Mouse (Mus musculus): Measurements from ENCODE around the gene Susd3. TPM values are rescaled to one million over a fixed set of nuclear protein-coding genes. Genes with fewer than 3 reads are reported as not detected.

Gene Susd3
- polyA plus RNA-seq, 1 experiment from 2014 or later = 12.6 TPM

- WGBS = 64% methylated on average over 2 of the region's 2 CpGs
- H3K27ac ChIP-seq (ENCODE audit: low read depth, low read length) = no peak overlapping the region
- H3K9ac ChIP-seq (ENCODE audit: low read depth, low read length) = no peak overlapping the region
- no peaks in the 10 kb centered on the region for H3K9me3 ChIP-seq (ENCODE audit: control insufficient read depth, low read length)
- H3K4me2 ChIP-seq (replicated peaks; ENCODE audit: low read depth, low read length) = no peak overlapping the region
- H3K4me3 ChIP-seq (ENCODE audit: low read length) = no peak overlapping the region
- ATAC-seq (ENCODE audit: low FRiP score, low TSS enrichment) = no peak
- H3K27me3 ChIP-seq (ENCODE audit: control insufficient read depth, insufficient read depth, low read length) = no peaks in the 10 kb centered on the region
- H3K36me3 ChIP-seq (ENCODE audit: control insufficient read depth, insufficient read depth, low read length) = no peaks in the 10 kb centered on the region
- H3K4me1 ChIP-seq (ENCODE audit: control insufficient read depth, insufficient read depth, low read length) = peaks cover 40% of the 10 kb centered on the region
Measured at GRCm38 (mm10) chr13:49188966-49189360, 59.5 kb downstream of the Susd3 start.

GRCm38 (mm10) chr13:49188219-49188965 is 60.1 kb downstream of the Susd3 start:
- Histone ChIP-seq H3K9ac (ENCODE audit: low read depth, low read length) (peak overlapping the region; percentile 66; the same call in 1 of the 2 replicates), H3K4me1 (ENCODE audit: control insufficient read depth, insufficient read depth, low read length) (peaks cover 40% of the 10 kb centered on the region), H3K27me3 (ENCODE audit: control insufficient read depth, insufficient read depth, low read length) (no peaks in the 10 kb centered on the region), H3K9me3 (ENCODE audit: control insufficient read depth, low read length) (no peaks in the 10 kb centered on the region), H3K36me3 (ENCODE audit: control insufficient read depth, insufficient read depth, low read length) (no peaks in the 10 kb centered on the region), H3K4me2 (replicated peaks; ENCODE audit: low read depth, low read length) (peak overlapping the region; percentile 100), H3K4me3 (ENCODE audit: low read length) (peak overlapping the region; percentile 71), H3K27ac (ENCODE audit: low read depth, low read length) (no peak overlapping the region)
- 28% methylated on average over 15 of the region's 15 CpGs for WGBS
- ATAC-seq (ENCODE audit: low FRiP score, low TSS enrichment) = peak; percentile 4; the same call in 1 of the 2 replicates

GRCm38 (mm10) chr13:49187288-49188218 is 61.0 kb downstream of the Susd3 start, which contains the start of gene Ninj1:
Gene Ninj1, plus strand, starts transcription at chr13:49187485.
- Histone ChIP-seq H3K4me1 (ENCODE audit: control insufficient read depth, insufficient read depth, low read length) (peaks cover 37% of the 10 kb centered on the region), H3K27me3 (ENCODE audit: control insufficient read depth, insufficient read depth, low read length) (no peaks in the 10 kb centered on the region), H3K9ac (ENCODE audit: low read depth, low read length) (peak within 1 kb of the TSS; percentile 66), H3K4me2 (replicated peaks; ENCODE audit: low read depth, low read length) (peak within 1 kb of the TSS; percentile 100), H3K4me3 (ENCODE audit: low read length) (peak within 1 kb of the TSS; percentile 71), H3K36me3 (ENCODE audit: control insufficient read depth, insufficient read depth, low read length) (no peaks in the 10 kb centered on the region), H3K9me3 (ENCODE audit: control insufficient read depth, low read length) (no peaks in the 10 kb centered on the region), H3K27ac (ENCODE audit: low read depth, low read length) (peak within 1 kb of the TSS; percentile 32; the same call in 1 of the 2 replicates)
- peak; percentile 94 for ATAC-seq (ENCODE audit: low FRiP score, low TSS enrichment)
- under 1% methylated on average over 60 of the region's 87 CpGs for WGBS

- Histone ChIP-seq H3K9me3 (ENCODE audit: control insufficient read depth, low read length) (no peaks in the 10 kb centered on the region), H3K36me3 (ENCODE audit: control insufficient read depth, insufficient read depth, low read length) (no peaks in the 10 kb centered on the region), H3K4me2 (replicated peaks; ENCODE audit: low read depth, low read length) (peak overlapping the region; percentile 100), H3K4me3 (ENCODE audit: low read length) (peak overlapping the region; percentile 71; the same call in 1 of the 2 replicates), H3K4me1 (ENCODE audit: control insufficient read depth, insufficient read depth, low read length) (peaks cover 35% of the 10 kb centered on the region), H3K27me3 (ENCODE audit: control insufficient read depth, insufficient read depth, low read length) (no peaks in the 10 kb centered on the region), H3K9ac (ENCODE audit: low read depth, low read length) (peak overlapping the region; percentile 66), H3K27ac (ENCODE audit: low read depth, low read length) (0 out of 2 replicates have a peak overlapping the region, but pooled peaks have one; percentile 32)
- peak; percentile 17 for ATAC-seq (ENCODE audit: low FRiP score, low TSS enrichment)
- WGBS = 17% methylated on average over 11 of the region's 11 CpGs
Measured at GRCm38 (mm10) chr13:49186798-49187287, 61.7 kb downstream of the Susd3 start.

- Histone ChIP-seq H3K27me3 (ENCODE audit: control insufficient read depth, insufficient read depth, low read length) (no peaks in the 10 kb centered on the region), H3K4me3 (ENCODE audit: low read length) (no peak overlapping the region), H3K9me3 (ENCODE audit: control insufficient read depth, low read length) (no peaks in the 10 kb centered on the region), H3K36me3 (ENCODE audit: control insufficient read depth, insufficient read depth, low read length) (no peaks in the 10 kb centered on the region), H3K27ac (ENCODE audit: low read depth, low read length) (no peak overlapping the region), H3K4me1 (ENCODE audit: control insufficient read depth, insufficient read depth, low read length) (peaks cover 11% of the 10 kb centered on the region; the same call in 1 of the 2 replicates), H3K9ac (ENCODE audit: low read depth, low read length) (0 out of 2 replicates have a peak overlapping the region, but pooled peaks have one; percentile 4), H3K4me2 (replicated peaks; ENCODE audit: low read depth, low read length) (no peak overlapping the region)
- ATAC-seq (ENCODE audit: low FRiP score, low TSS enrichment) = no peak
- 48% methylated on average over 5 of the region's 5 CpGs for WGBS
Measured at GRCm38 (mm10) chr13:49183646-49184045, 64.9 kb downstream of the Susd3 start.

- H3K9ac ChIP-seq (ENCODE audit: low read depth, low read length) = 0 out of 2 replicates have a peak overlapping the region, but pooled peaks have one; percentile 4
- no peak for ATAC-seq (ENCODE audit: low FRiP score, low TSS enrichment)
- no peak overlapping the region for H3K27ac ChIP-seq (ENCODE audit: low read depth, low read length)
- WGBS = 74% methylated on average over 5 of the region's 5 CpGs
- no peaks in the 10 kb centered on the region for H3K36me3 ChIP-seq (ENCODE audit: control insufficient read depth, insufficient read depth, low read length)
- peaks cover 7% of the 10 kb centered on the region; the same call in 1 of the 2 replicates for H3K4me1 ChIP-seq (ENCODE audit: control insufficient read depth, insufficient read depth, low read length)
- H3K9me3 ChIP-seq (ENCODE audit: control insufficient read depth, low read length) = no peaks in the 10 kb centered on the region
- H3K4me3 ChIP-seq (ENCODE audit: low read length) = no peak overlapping the region
- no peaks in the 10 kb centered on the region for H3K27me3 ChIP-seq (ENCODE audit: control insufficient read depth, insufficient read depth, low read length)
- no peak overlapping the region for H3K4me2 ChIP-seq (replicated peaks; ENCODE audit: low read depth, low read length)
Measured at GRCm38 (mm10) chr13:49183161-49183560, 65.3 kb downstream of the Susd3 start.

GRCm38 (mm10) chr13:49181411-49181984 is 67.0 kb downstream of the Susd3 start:
- no peaks in the 10 kb centered on the region for H3K27me3 ChIP-seq (ENCODE audit: control insufficient read depth, insufficient read depth, low read length)
- H3K4me2 ChIP-seq (replicated peaks; ENCODE audit: low read depth, low read length) = no peak overlapping the region
- no peaks in the 10 kb centered on the region for H3K4me1 ChIP-seq (ENCODE audit: control insufficient read depth, insufficient read depth, low read length)
- no peak for ATAC-seq (ENCODE audit: low FRiP score, low TSS enrichment)
- no peak overlapping the region for H3K9ac ChIP-seq (ENCODE audit: low read depth, low read length)
- no peaks in the 10 kb centered on the region for H3K9me3 ChIP-seq (ENCODE audit: control insufficient read depth, low read length)
- H3K27ac ChIP-seq (ENCODE audit: low read depth, low read length) = no peak overlapping the region
- H3K4me3 ChIP-seq (ENCODE audit: low read length) = no peak overlapping the region
- WGBS = 38% methylated on average over 3 of the region's 3 CpGs
- H3K36me3 ChIP-seq (ENCODE audit: control insufficient read depth, insufficient read depth, low read length) = no peaks in the 10 kb centered on the region

GRCm38 (mm10) chr13:49180691-49181090 is 67.8 kb downstream of the Susd3 start:
- Histone ChIP-seq H3K9ac (ENCODE audit: low read depth, low read length) (no peak overlapping the region), H3K9me3 (ENCODE audit: control insufficient read depth, low read length) (no peaks in the 10 kb centered on the region), H3K4me2 (replicated peaks; ENCODE audit: low read depth, low read length) (no peak overlapping the region), H3K36me3 (ENCODE audit: control insufficient read depth, insufficient read depth, low read length) (no peaks in the 10 kb centered on the region), H3K4me1 (ENCODE audit: control insufficient read depth, insufficient read depth, low read length) (no peaks in the 10 kb centered on the region), H3K27ac (ENCODE audit: low read depth, low read length) (no peak overlapping the region), H3K27me3 (ENCODE audit: control insufficient read depth, insufficient read depth, low read length) (no peaks in the 10 kb centered on the region), H3K4me3 (ENCODE audit: low read length) (no peak overlapping the region)
- 46% methylated on average over 1 of the region's 1 CpGs for WGBS
- ATAC-seq (ENCODE audit: low FRiP score, low TSS enrichment) = no peak

Measured in kidney, embryonic 14.5 days (tissue).